Mouse (Mus musculus) C2C12 (cell line): ENCODE measurements around the gene Fam20c. TPM values are rescaled to one million over a fixed set of nuclear protein-coding genes. Genes with fewer than 3 reads are reported as not detected.

Source experiments
- H3K27me3 ChIP-seq: one replicate; pipeline ENCODE4 v1.6.1; 2011; ENCODE audit not compliant: control insufficient read depth, insufficient read depth, insufficient read length
- H3K36me3 ChIP-seq: one replicate; pipeline ENCODE4 v1.6.1; 2011; ENCODE audit not compliant: control insufficient read depth, insufficient read depth
- H3K4me3 ChIP-seq: one replicate; pipeline ENCODE4 v1.5.1; 2011; ENCODE audit warnings: mild to moderate bottlenecking, control low read depth; ENCODE audit not compliant: poor library complexity, insufficient read depth, severe bottlenecking
- H3K79me2 ChIP-seq: one replicate; pipeline ENCODE4 v1.6.1; 2011; ENCODE audit not compliant: control insufficient read depth, insufficient read depth
- H3K79me3 ChIP-seq: one replicate; pipeline ENCODE4 v1.6.1; 2011; ENCODE audit warnings: low read depth, control low read depth
- H3ac ChIP-seq: one replicate; pipeline ENCODE3; 2011; ENCODE audit warnings: low read depth; ENCODE audit not compliant: control insufficient read depth, insufficient read length
- CEBPB ChIP-seq: IDR thresholded peaks from one replicate; pipeline ENCODE4 v1.6.1; 2011; ENCODE audit warnings: low read depth, mild to moderate bottlenecking, control low read depth, moderate library complexity
- CTCF ChIP-seq: IDR thresholded peaks from one replicate; pipeline ENCODE4 v1.5.1; 2011; ENCODE audit not compliant: control insufficient read depth, insufficient read depth, insufficient read length
- FOSL1 ChIP-seq: IDR thresholded peaks from one replicate; pipeline ENCODE4 v1.8.0; 2011; ENCODE audit warnings: mild to moderate bottlenecking, low read length; ENCODE audit not compliant: poor library complexity, insufficient read depth, severe bottlenecking
- MAX ChIP-seq: IDR thresholded peaks from one replicate; pipeline ENCODE4 v1.6.1; 2011; ENCODE audit warnings: mild to moderate bottlenecking, control low read depth
- MYOD1 ChIP-seq: IDR thresholded peaks from one replicate; pipeline ENCODE4 v1.6.1; 2011; ENCODE audit warnings: low read depth; ENCODE audit not compliant: control insufficient read depth, insufficient read length
- MYOG ChIP-seq: IDR thresholded peaks from one replicate; pipeline ENCODE4 v1.6.1; 2011; ENCODE audit not compliant: control insufficient read depth, insufficient read length; ENCODE audit errors: extremely low read depth
- USF1 ChIP-seq: IDR thresholded peaks from one replicate; pipeline ENCODE4 v1.6.1; 2011; ENCODE audit warnings: low read depth, mild to moderate bottlenecking, control low read depth, moderate library complexity
- polyA plus RNA-seq: library from polyadenylated mRNA; unstranded; fragments of >200 nt; fragmentation: generic; extraction: Trizol; gene quantifications from one replicate; pipeline ENCODE4 v1.2.1, GENCODE M21; 2012; ENCODE audit warnings: missing spikeins

The Fam20c gene
- polyA plus RNA-seq, 1 experiment: 64.4 TPM

- Histone ChIP-seq H3K36me3 (no peaks in the 10 kb centered on the region), H3K27me3 (no peaks in the 10 kb centered on the region), H3K4me3 (no peak overlapping the region), H3K79me2 (no peaks in the 10 kb centered on the region), H3ac (no peak overlapping the region), H3K79me3 (no peaks in the 10 kb centered on the region)
- TF ChIP-seq CTCF (no peak), FOSL1 (no peak)
Observed at GRCm38 (mm10) chr5:138840981-138841380, 86.7 kb downstream of the Fam20c start.

- Histone ChIP-seq H3K4me3 (no peak overlapping the region), H3K36me3 (no peaks in the 10 kb centered on the region), H3ac (no peak overlapping the region), H3K79me2 (no peaks in the 10 kb centered on the region), H3K79me3 (no peaks in the 10 kb centered on the region), H3K27me3 (no peaks in the 10 kb centered on the region)
- TF ChIP-seq USF1 (no peak), MYOD1 (no peak), MAX (no peak), MYOG (no peak), CTCF (no peak), CEBPB (no peak), FOSL1 (no peak)
Observed at GRCm38 (mm10) chr5:138843168-138843824, 89.0 kb downstream of the Fam20c start.

GRCm38 (mm10) chr5:138846506-138846905 lies 92.2 kb downstream of the Fam20c start:
- Histone ChIP-seq H3ac (no peak overlapping the region), H3K79me3 (no peaks in the 10 kb centered on the region), H3K36me3 (no peaks in the 10 kb centered on the region), H3K27me3 (no peaks in the 10 kb centered on the region), H3K4me3 (no peak overlapping the region), H3K79me2 (no peaks in the 10 kb centered on the region)
- TF ChIP-seq FOSL1 (no peak), MAX (no peak), USF1 (no peak), CTCF (no peak), CEBPB (no peak), MYOG (no peak), MYOD1 (no peak)

GRCm38 (mm10) chr5:138848102-138848501 lies 93.8 kb downstream of the Fam20c start:
- no peak overlapping the region for H3ac ChIP-seq
- no peaks in the 10 kb centered on the region for H3K36me3 ChIP-seq
- no peak overlapping the region for H3K4me3 ChIP-seq
- TF ChIP-seq MAX (no peak), MYOG (no peak), MYOD1 (no peak), USF1 (no peak), CEBPB (no peak), FOSL1 (no peak), CTCF (peak; percentile 96)
- no peaks in the 10 kb centered on the region for H3K79me2 ChIP-seq
- no peaks in the 10 kb centered on the region for H3K27me3 ChIP-seq
- H3K79me3 ChIP-seq: no peaks in the 10 kb centered on the region

GRCm38 (mm10) chr5:138849682-138850461 lies 95.6 kb downstream of the Fam20c start:
- no peaks in the 10 kb centered on the region for H3K36me3 ChIP-seq
- no peaks in the 10 kb centered on the region for H3K79me3 ChIP-seq
- no peaks in the 10 kb centered on the region for H3K79me2 ChIP-seq
- no peak overlapping the region for H3K4me3 ChIP-seq
- H3K27me3 ChIP-seq: no peaks in the 10 kb centered on the region
- TF ChIP-seq FOSL1 (no peak), MYOD1 (no peak), CTCF (no peak), CEBPB (no peak), MYOG (no peak), USF1 (no peak), MAX (no peak)
- H3ac ChIP-seq: no peak overlapping the region

- H3K4me3 ChIP-seq: no peak overlapping the region
- H3K36me3 ChIP-seq: no peaks in the 10 kb centered on the region
- H3K79me3 ChIP-seq: no peaks in the 10 kb centered on the region
- H3K27me3 ChIP-seq: no peaks in the 10 kb centered on the region
- H3K79me2 ChIP-seq: no peaks in the 10 kb centered on the region
- TF ChIP-seq FOSL1 (no peak), USF1 (no peak), MYOD1 (no peak), MAX (no peak), MYOG (no peak), CTCF (no peak), CEBPB (no peak)
- no peak overlapping the region for H3ac ChIP-seq
Observed at GRCm38 (mm10) chr5:138850462-138850844, 96.1 kb downstream of the Fam20c start.
